Mouse (Mus musculus): ENCODE measurements around the gene Trim31.

The Trim31 gene

DNA sequence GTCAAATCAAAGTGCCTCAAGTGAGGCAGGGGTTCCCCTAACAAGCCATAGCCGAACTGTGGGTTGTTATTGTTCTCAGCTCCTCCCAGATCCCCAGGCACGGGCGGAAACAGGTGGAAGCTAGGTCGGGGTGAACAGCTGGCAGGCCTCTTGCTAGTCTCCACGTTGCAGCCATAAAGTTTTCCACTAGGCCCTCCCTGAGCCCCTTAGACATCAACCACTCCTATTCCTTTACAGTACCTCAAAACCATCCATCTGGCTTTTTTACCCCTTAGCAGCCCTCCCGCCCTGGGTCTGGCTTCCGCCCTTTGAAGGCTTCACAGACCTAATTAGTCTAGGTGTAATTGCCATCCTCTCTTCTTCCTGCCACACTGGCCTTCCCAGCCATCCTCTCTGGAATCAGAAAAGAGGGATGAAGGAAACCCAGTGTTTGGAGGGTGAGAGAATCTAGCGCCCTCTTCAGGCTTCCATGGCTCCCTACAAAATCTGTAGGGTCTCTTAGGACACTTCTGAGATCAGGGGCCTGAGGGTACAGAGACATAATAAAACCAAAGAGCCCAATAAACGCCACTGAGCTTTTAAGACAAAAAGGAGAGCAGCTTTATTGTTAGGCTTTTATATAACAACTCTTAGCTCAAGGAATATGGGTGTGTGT is 46.3 kb downstream of the Trim31 start:
- in situ Hi-C loops (cut with MboI) = no loop called here

DNA sequence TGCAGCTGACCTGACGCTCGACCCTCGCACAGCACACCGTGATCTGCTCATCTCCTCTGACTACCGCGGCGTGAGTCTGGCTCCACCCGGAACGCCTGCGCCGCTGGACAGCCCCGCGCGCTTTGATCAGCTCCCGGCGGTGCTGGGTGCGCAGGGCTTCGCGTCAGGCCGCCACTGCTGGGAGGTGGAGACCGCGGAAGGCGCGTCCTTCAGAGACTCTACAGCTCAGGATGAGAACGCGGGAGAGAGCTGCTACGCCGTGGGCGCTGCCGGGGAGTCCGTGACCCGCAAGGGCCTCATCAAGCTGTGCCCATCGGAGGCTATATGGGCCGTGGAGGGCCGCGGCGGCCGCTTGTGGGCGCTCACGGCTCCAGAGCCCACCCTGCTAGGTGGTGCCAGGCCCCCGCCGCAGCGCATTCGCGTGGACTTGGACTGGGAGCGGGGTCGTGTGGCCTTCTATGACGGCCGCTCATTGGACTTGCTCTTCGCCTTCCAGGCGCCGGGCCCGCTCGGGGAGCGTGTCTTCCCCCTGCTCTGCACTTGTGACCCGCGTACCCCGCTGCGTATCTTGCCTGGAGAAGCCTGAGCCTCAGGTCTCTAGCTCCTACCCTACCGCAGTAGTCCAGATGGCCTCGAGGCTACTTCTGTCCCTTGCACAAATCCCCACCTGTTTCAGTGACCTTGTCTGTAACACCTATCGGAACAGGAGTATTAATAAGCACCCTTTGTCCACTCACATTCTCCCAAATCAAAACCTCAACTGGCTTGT is 49.3 kb downstream of the Trim31 start:
- in situ Hi-C loops (cut with MboI) = no loop called here

DNA sequence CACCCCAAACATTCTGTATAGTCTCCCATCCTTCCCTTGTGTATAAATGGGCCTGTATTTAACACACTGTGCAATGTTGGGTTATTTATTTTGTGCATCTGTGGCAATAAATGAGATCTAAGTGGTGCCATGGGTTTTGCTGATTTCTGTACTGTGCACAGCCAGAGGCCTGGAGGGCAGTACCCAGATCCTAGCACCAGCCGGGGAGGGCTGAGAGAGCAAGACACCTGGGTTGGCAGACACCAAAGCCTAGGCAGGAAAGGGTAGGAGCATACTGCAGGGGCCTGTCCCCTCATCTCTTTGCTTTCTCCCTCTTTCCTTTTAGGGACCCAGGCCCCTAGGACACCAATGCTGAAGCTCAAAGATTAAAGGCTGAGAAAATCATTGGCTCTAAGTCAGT is 50.4 kb downstream of the Trim31 start:
- in situ Hi-C loops (cut with MboI) = no loop called here

DNA sequence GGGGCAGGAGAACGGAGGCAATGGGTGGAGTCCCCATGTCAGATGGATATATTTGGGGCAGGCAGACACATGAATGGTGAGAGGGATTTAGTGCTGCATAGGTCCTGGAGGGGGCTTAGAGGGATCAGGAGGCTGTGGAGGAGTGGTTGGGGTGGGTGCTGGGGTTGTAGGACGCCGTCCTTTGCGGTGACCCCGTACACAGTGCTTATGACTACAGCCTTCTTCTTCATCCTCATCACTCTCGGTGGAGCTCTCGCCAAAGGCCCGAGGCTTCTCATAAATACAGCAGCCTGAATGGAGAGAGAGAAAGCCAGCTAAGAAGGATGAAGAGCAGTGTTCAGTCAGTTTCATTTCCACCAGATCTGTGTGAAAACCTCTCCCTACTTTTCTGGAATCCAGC is 51.3 kb downstream of the Trim31 start:
- in situ Hi-C loops (cut with MboI) = no loop called here

DNA sequence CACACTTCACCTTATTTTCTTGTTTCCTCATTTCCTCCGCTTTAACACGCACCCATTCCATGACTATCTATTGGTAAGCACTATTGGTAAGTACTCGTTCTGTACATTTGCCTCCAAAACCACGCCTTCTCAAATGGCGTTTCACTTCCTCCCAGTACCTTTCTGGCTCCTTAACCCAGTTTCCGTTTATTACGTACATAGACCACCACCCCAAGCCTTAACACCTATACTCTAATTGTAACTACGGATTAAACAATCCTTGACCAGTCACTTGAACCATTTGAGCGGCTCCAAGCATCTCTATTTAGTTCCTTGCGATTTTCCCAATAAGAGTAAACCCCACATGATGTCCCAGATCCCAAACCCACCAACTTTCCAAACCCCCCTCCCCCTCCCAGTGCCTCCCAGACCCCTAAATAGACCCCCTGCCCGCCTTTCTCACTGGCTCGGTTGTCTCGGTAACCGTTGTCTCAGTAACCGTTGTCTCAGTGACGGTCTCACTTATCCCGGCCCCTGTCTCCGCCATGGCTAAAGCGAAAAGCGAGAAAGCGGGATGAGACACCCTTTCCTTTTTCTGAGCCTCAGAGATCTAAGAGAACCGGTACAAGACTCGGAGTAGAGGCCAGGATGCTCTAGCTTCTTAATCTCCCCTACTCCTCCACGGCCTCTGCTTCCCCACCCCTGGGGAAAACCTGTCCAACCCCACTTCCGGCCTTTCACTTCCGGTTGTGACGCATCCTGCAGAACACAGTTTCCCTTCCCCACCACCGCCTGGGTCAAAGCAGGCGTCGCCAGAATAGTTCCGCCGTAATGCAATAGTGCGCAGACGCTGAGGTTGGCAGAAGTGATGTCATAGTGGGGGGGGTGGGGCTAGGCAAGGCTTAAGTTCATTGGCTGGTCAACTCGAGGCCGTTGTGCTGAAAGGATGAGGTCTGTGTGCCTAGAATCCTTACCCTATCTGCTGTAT is 53.3 kb downstream of the Trim31 start, which contains the start of gene Ppp1r11:
Ppp1r11 (minus strand) TSS at position 761 of the 967 bp plus-strand sequence.
- in situ Hi-C loops (cut with MboI) = no loop called here

DNA sequence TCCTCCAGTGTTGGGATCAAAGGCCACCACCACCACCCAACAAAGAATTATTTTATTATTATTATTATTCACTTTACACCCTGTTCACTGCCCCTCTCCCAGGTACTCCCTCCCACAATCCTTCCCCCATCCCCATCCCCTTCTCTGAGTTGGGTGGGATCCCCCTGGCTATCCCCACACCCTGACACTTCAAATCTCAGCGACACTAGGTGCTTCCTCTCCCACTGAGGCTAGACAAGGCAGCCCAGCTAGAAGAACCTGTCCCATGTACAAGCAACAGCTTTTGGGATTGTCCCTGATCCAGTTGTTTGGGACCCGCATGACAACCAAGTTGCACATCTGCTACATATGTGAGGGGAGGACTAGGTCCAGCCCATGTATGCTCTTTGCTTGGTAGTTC is 54.7 kb downstream of the Trim31 start:
- in situ Hi-C loops (cut with MboI) = no loop called here

DNA sequence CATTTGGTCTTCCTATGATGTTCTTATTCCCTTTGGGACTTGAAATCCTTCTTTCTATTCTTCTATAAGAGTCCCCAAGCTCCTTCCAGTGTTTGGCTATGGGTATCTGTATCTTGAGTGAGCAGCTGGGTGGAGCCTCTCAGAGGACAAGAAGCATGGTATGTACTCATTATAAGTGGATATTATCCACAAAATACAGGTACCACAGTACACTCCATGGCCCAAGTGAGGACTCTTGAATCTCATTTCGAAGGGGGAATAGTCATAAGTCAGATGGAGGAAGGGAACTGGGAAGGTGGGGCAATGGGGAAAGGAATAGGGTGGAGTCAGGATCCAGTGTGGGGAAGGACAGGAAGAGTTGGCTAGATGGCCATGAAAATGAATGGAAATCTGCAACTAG is 55.1 kb downstream of the Trim31 start:
- in situ Hi-C loops (cut with MboI) = no loop called here

DNA sequence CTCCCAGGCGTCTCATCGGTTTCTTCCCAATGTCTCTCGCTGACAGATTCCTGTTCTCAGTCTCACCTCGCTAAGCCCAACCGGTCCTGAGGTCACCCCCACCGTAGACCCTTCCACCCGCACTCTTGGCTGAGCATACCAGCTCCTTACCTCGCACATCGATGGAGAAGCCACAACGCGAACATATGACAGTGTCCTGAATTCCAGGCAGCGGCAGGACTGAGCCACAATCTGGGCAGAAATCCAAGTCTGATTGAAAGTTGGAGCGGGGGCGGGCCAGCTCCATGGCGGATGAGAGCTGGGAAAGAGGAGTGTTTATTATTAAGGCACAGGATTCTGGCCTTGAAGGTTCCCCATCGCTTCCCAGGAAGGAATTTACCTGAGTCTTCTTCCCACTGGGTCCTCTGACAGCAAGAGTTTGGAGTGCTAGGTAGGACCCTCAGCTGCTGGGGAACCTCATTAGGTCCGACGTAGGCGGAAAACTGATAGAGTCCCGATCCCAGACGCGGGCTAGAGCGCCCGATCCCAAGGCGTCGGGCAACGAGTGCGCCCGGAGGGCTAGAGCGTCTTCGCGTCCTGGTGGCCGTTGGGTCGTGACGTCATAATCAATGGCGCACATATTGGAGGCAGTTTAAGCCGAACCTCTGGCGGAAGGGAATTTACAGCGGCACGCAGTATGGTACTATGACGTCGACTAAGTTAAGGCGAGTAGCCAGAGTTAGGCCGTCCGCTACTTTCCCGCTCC is 60.3 kb downstream of the Trim31 start, which contains the start of the genes Znrd1 and Znrd1as:
Znrd1 (minus strand) TSS at position 561 of the 745 bp plus-strand sequence.
Znrd1as (plus strand) TSS at position 594 of the 745 bp plus-strand sequence.
- in situ Hi-C loops (cut with MboI) = no loop called here

DNA sequence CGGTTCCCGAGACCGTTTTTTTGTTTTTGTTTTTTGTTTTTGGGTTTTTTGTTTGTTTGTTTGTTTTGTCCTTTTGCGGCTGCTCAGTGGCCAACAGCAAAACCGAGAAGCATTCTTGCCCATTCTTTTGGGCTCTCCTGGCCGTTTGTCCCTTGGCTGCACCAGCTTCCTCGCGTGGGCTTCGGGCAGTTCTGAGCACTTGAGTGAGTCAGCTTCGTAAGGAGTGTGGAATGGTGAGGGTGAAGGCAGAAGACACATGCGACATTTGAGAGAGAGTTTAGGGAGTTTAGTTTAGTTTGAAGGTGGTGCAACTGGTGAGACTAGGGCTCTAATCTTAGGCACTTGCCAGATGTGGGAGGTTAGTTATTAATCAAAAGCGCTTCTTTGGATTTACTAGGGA is 61.0 kb downstream of the Trim31 start:
- in situ Hi-C loops (cut with MboI) = no loop called here

Data from mature B cell (primary cell).